Mouse (Mus musculus): Measurements from ENCODE around the gene Cenpn. TPM values are rescaled to one million over a fixed set of nuclear protein-coding genes. Genes with fewer than 3 reads are reported as not detected.

The Cenpn gene
- polyA plus RNA-seq, 1 experiment from 2014 or later, result 29.8 TPM

GRCm38 (mm10) chr8:116895521-116895920 is 26.0 kb upstream of the Cenpn start:
- H3K4me2 ChIP-seq, result no peak overlapping the region
- no peaks in the 10 kb centered on the region for H3K27me3 ChIP-seq (replicated peaks)
- no peak overlapping the region for H3K4me3 ChIP-seq
- no peak overlapping the region for H3K27ac ChIP-seq (replicated peaks)
- peaks cover 7% of the 10 kb centered on the region; the same call in 1 of the 2 replicates for H3K9me3 ChIP-seq
- no peaks in the 10 kb centered on the region for H3K4me1 ChIP-seq
- 88% methylated on average over 6 of the region's 6 CpGs for WGBS
- peaks cover 35% of the 10 kb centered on the region for H3K36me3 ChIP-seq
- no peak for ATAC-seq (ENCODE audit: extremely low read depth, insufficient number of reproducible peaks, low FRiP score, low TSS enrichment)
- H3K9ac ChIP-seq, result no peak overlapping the region

- no peak overlapping the region for H3K27ac ChIP-seq (replicated peaks)
- H3K9ac ChIP-seq, result no peak overlapping the region
- no peaks in the 10 kb centered on the region for H3K27me3 ChIP-seq (replicated peaks)
- 85% methylated on average over 4 of the region's 4 CpGs for WGBS
- peaks cover 58% of the 10 kb centered on the region for H3K36me3 ChIP-seq
- H3K4me2 ChIP-seq, result no peak overlapping the region
- H3K9me3 ChIP-seq, result peaks cover 3% of the 10 kb centered on the region; the same call in 1 of the 2 replicates
- H3K4me3 ChIP-seq, result no peak overlapping the region
- peaks cover 8% of the 10 kb centered on the region; the same call in 1 of the 2 replicates for H3K4me1 ChIP-seq
- no peak for ATAC-seq (ENCODE audit: extremely low read depth, insufficient number of reproducible peaks, low FRiP score, low TSS enrichment)
These were observed 16.8 kb upstream of the Cenpn start for GRCm38 (mm10) chr8:116904736-116905135.

GRCm38 (mm10) chr8:116905252-116905651 is 16.3 kb upstream of the Cenpn start:
- peaks cover 8% of the 10 kb centered on the region; the same call in 1 of the 2 replicates for H3K4me1 ChIP-seq
- peaks cover 63% of the 10 kb centered on the region for H3K36me3 ChIP-seq
- H3K9ac ChIP-seq, result no peak overlapping the region
- H3K9me3 ChIP-seq, result peaks cover 3% of the 10 kb centered on the region; the same call in 1 of the 2 replicates
- ATAC-seq (ENCODE audit: extremely low read depth, insufficient number of reproducible peaks, low FRiP score, low TSS enrichment), result no peak
- 88% methylated on average over 4 of the region's 4 CpGs for WGBS
- H3K4me3 ChIP-seq, result no peak overlapping the region
- H3K4me2 ChIP-seq, result no peak overlapping the region
- H3K27me3 ChIP-seq (replicated peaks), result no peaks in the 10 kb centered on the region
- no peak overlapping the region for H3K27ac ChIP-seq (replicated peaks)

- WGBS, result 91% methylated on average over 4 of the region's 4 CpGs
- Histone ChIP-seq H3K27me3 (replicated peaks) (no peaks in the 10 kb centered on the region), H3K4me1 (peaks cover 8% of the 10 kb centered on the region; the same call in 1 of the 2 replicates), H3K9me3 (peaks cover 3% of the 10 kb centered on the region; the same call in 1 of the 2 replicates), H3K9ac (no peak overlapping the region), H3K27ac (replicated peaks) (no peak overlapping the region), H3K4me3 (no peak overlapping the region), H3K36me3 (peaks cover 69% of the 10 kb centered on the region), H3K4me2 (no peak overlapping the region)
- no peak for ATAC-seq (ENCODE audit: extremely low read depth, insufficient number of reproducible peaks, low FRiP score, low TSS enrichment)
These were observed 15.7 kb upstream of the Cenpn start for GRCm38 (mm10) chr8:116905836-116906235.

- no peaks in the 10 kb centered on the region for H3K9me3 ChIP-seq
- H3K9ac ChIP-seq, result peak overlapping the region; percentile 86
- peaks cover 42% of the 10 kb centered on the region for H3K36me3 ChIP-seq
- H3K27me3 ChIP-seq (replicated peaks), result no peaks in the 10 kb centered on the region
- peak; percentile 33 for ATAC-seq (ENCODE audit: extremely low read depth, insufficient number of reproducible peaks, low FRiP score, low TSS enrichment)
- peak overlapping the region; percentile 81 for H3K4me2 ChIP-seq
- H3K27ac ChIP-seq (replicated peaks), result peak overlapping the region; percentile 92
- under 1% methylated on average over 22 of the region's 22 CpGs for WGBS
- peaks cover 19% of the 10 kb centered on the region for H3K4me1 ChIP-seq
- peak overlapping the region; percentile 93 for H3K4me3 ChIP-seq
These were observed 559 bp upstream of the Cenpn start for GRCm38 (mm10) chr8:116921005-116921336.

- H3K4me1 ChIP-seq, result peaks cover 19% of the 10 kb centered on the region
- H3K36me3 ChIP-seq, result peaks cover 42% of the 10 kb centered on the region
- H3K4me2 ChIP-seq, result peak overlapping the region; percentile 81
- WGBS, result 29% methylated on average over 17 of the region's 17 CpGs
- peak overlapping the region; percentile 93 for H3K4me3 ChIP-seq
- ATAC-seq (ENCODE audit: extremely low read depth, insufficient number of reproducible peaks, low FRiP score, low TSS enrichment), result no peak
- no peaks in the 10 kb centered on the region for H3K9me3 ChIP-seq
- H3K9ac ChIP-seq, result peak overlapping the region; percentile 86
- peak overlapping the region; percentile 92 for H3K27ac ChIP-seq (replicated peaks)
- no peaks in the 10 kb centered on the region for H3K27me3 ChIP-seq (replicated peaks)
These were observed 679 bp downstream of the Cenpn start for GRCm38 (mm10) chr8:116922060-116922757.

GRCm38 (mm10) chr8:116923526-116923925 is 2.0 kb downstream of the Cenpn start:
- H3K4me1 ChIP-seq, result peaks cover 19% of the 10 kb centered on the region
- H3K9me3 ChIP-seq, result no peaks in the 10 kb centered on the region
- 69% methylated on average over 8 of the region's 8 CpGs for WGBS
- ATAC-seq (ENCODE audit: extremely low read depth, insufficient number of reproducible peaks, low FRiP score, low TSS enrichment), result no peak
- no peak overlapping the region for H3K27ac ChIP-seq (replicated peaks)
- no peak overlapping the region for H3K4me2 ChIP-seq
- H3K9ac ChIP-seq, result no peak overlapping the region
- peaks cover 50% of the 10 kb centered on the region for H3K36me3 ChIP-seq
- no peak overlapping the region for H3K4me3 ChIP-seq
- H3K27me3 ChIP-seq (replicated peaks), result no peaks in the 10 kb centered on the region

- Histone ChIP-seq H3K9ac (no peak overlapping the region), H3K27ac (replicated peaks) (no peak overlapping the region), H3K4me1 (no peaks in the 10 kb centered on the region), H3K27me3 (replicated peaks) (no peaks in the 10 kb centered on the region), H3K36me3 (peaks cover 85% of the 10 kb centered on the region), H3K4me2 (no peak overlapping the region), H3K9me3 (no peaks in the 10 kb centered on the region), H3K4me3 (no peak overlapping the region)
- no peak for ATAC-seq (ENCODE audit: extremely low read depth, insufficient number of reproducible peaks, low FRiP score, low TSS enrichment)
- WGBS, result 80% methylated on average over 9 of the region's 9 CpGs
These were observed 6.3 kb downstream of the Cenpn start for GRCm38 (mm10) chr8:116927880-116928279.

- WGBS, result 91% methylated on average over 5 of the region's 5 CpGs
- H3K4me3 ChIP-seq, result no peak overlapping the region
- H3K4me2 ChIP-seq, result no peak overlapping the region
- no peaks in the 10 kb centered on the region for H3K4me1 ChIP-seq
- H3K27ac ChIP-seq (replicated peaks), result no peak overlapping the region
- H3K27me3 ChIP-seq (replicated peaks), result no peaks in the 10 kb centered on the region
- ATAC-seq (ENCODE audit: extremely low read depth, insufficient number of reproducible peaks, low FRiP score, low TSS enrichment), result no peak
- H3K9me3 ChIP-seq, result no peaks in the 10 kb centered on the region
- peaks cover 89% of the 10 kb centered on the region for H3K36me3 ChIP-seq
- H3K9ac ChIP-seq, result no peak overlapping the region
These were observed 7.1 kb downstream of the Cenpn start for GRCm38 (mm10) chr8:116928588-116928987.

- peaks cover 90% of the 10 kb centered on the region for H3K36me3 ChIP-seq
- 91% methylated on average over 4 of the region's 4 CpGs for WGBS
These were observed 13.4 kb downstream of the Cenpn start for GRCm38 (mm10) chr8:116934976-116935375.

GRCm38 (mm10) chr8:116935506-116935905 is 14.0 kb downstream of the Cenpn start:
- Histone ChIP-seq H3K9me3 (no peaks in the 10 kb centered on the region), H3K4me2 (no peak overlapping the region), H3K27me3 (replicated peaks) (no peaks in the 10 kb centered on the region), H3K9ac (no peak overlapping the region), H3K4me3 (no peak overlapping the region), H3K4me1 (no peaks in the 10 kb centered on the region), H3K27ac (replicated peaks) (no peak overlapping the region), H3K36me3 (peaks cover 92% of the 10 kb centered on the region)
- 86% methylated on average over 6 of the region's 6 CpGs for WGBS
- no peak for ATAC-seq (ENCODE audit: extremely low read depth, insufficient number of reproducible peaks, low FRiP score, low TSS enrichment)

More at GRCm38 (mm10) chr8:116934976-116935375, 13.4 kb downstream of the Cenpn start:
- no peaks in the 10 kb centered on the region for H3K4me1 ChIP-seq
- ATAC-seq (ENCODE audit: extremely low read depth, insufficient number of reproducible peaks, low FRiP score, low TSS enrichment), result no peak
- H3K9ac ChIP-seq, result no peak overlapping the region
- H3K27me3 ChIP-seq (replicated peaks), result no peaks in the 10 kb centered on the region
- no peak overlapping the region for H3K4me3 ChIP-seq
- no peak overlapping the region for H3K4me2 ChIP-seq
- no peak overlapping the region for H3K27ac ChIP-seq (replicated peaks)
- H3K9me3 ChIP-seq, result no peaks in the 10 kb centered on the region

All from heart, embryonic 13.5 days (tissue).